In genomic region chr5:131008507-131008906, GRCm38 (mm10) we compare ENCODE assay signal across 15 mouse cellular contexts.
DNase-seq lines count a peak whose midpoint lies in the region; TF ChIP-seq lines count a peak whose summit lies in the region.
"Had no signal": no experiment of that assay in that cellular context is flagged by ENCODE, and none has a peak within 500 bp of the region (broad histone marks: within the 10 kb centered on the region; RNA-seq: fewer than 3 reads in every experiment).

No protein-coding gene starts in this region.

- H3K4me3 ChIP-seq in kidney, adult 2 months (ENCODE audit: insufficient read depth, low read depth, low read length), result no peak overlapping the region
- H3K4me3 ChIP-seq: erythroblast, embryonic 14.5 days; heart, embryonic 13.5 days; hindbrain, embryonic 13.5 days; liver, embryonic 15.5 days; midbrain, embryonic 13.5 days; stomach, embryonic 15.5 days had no signal

- 90% methylated on average over 5 of the region's 5 CpGs for WGBS in kidney, adult 2 months

- intact Hi-C loops in gastrocnemius, postnatal 14 days (cut with DNase I; ENCODE audit: low total_unique reads), result loop anchor here (2.0 kb wide), 1 partner anchor 418 kb away; no protein-coding TSS in a partner anchor

- DNase-seq in kidney, adult 2 months, result peak; percentile 1
- no peak for DNase-seq in kidney, adult 11 months
- peak; percentile 19 for DNase-seq in urinary bladder, postnatal 25 days (ENCODE audit: low spot score)
- no peak for DNase-seq in urinary bladder, postnatal 4 days (ENCODE audit: low spot score in 2 of 2)
- peak; percentile 50 for DNase-seq in gastrocnemius, postnatal 14 days
- DNase-seq in right cerebral cortex, postnatal 14 days, result no peak
- DNase-seq in adrenal gland, postnatal 10 days, result no peak
- DNase-seq: thymus, postnatal 14 days had no signal

- no peaks in the 10 kb centered on the region for H3K4me1 ChIP-seq in kidney, adult 2 months (ENCODE audit: control insufficient read depth, insufficient read depth, low read length)
- H3K4me1 ChIP-seq: heart, embryonic 13.5 days; liver, embryonic 15.5 days; midbrain, embryonic 13.5 days; stomach, embryonic 15.5 days had no signal

- no peaks in the 10 kb centered on the region for H3K36me3 ChIP-seq in kidney, adult 2 months (ENCODE audit: control insufficient read depth, insufficient read depth, low read length)
- H3K36me3 ChIP-seq: heart, embryonic 13.5 days; liver, embryonic 15.5 days; midbrain, embryonic 13.5 days; stomach, embryonic 15.5 days had no signal

- TF ChIP-seq CTCF in kidney, adult 2 months (conservative IDR thresholded peaks at IDR 0.05; ENCODE audit: insufficient read depth, insufficient read length, low read depth, low read length), result no peak

- TF ChIP-seq POLR2A in kidney, adult 2 months (IDR thresholded peaks at IDR 0.05; ENCODE audit: low read depth, low read length), result no peak

- H3K27me3 ChIP-seq in kidney, adult 2 months (replicated peaks; ENCODE audit: control insufficient read depth, insufficient read depth, low read length), result no peaks in the 10 kb centered on the region
- H3K27me3 ChIP-seq: heart, embryonic 13.5 days; hindbrain, embryonic 13.5 days; liver, embryonic 15.5 days; midbrain, embryonic 13.5 days; stomach, embryonic 15.5 days had no signal

- H3K27ac ChIP-seq in kidney, adult 2 months (ENCODE audit: insufficient read depth, low read depth, low read length), result no peak overlapping the region
- H3K27ac ChIP-seq: heart, embryonic 13.5 days; hindbrain, embryonic 13.5 days; liver, embryonic 15.5 days; macrophage; midbrain, embryonic 13.5 days; stomach, embryonic 15.5 days had no signal

Comparison
In these comparisons a context has a peak if more than half of its experiments do, and no peak if none do; other contexts are left out.
1. DNase-seq: peak in kidney, adult 2 months (single experiment), urinary bladder, postnatal 25 days (single experiment) and gastrocnemius, postnatal 14 days (single experiment); none in kidney, adult 11 months (single experiment), urinary bladder, postnatal 4 days (0 of 2), right cerebral cortex, postnatal 14 days (single experiment) and adrenal gland, postnatal 10 days (single experiment).